Mouse (Mus musculus): Measurements from ENCODE around the gene Gm28827. TPM values are rescaled to one million over a fixed set of nuclear protein-coding genes. Genes with fewer than 3 reads are reported as not detected.
"Not testable (repeated sequence)": the region's sequence is repeated elsewhere in the genome, so short reads cannot be mapped to it uniquely, and the experiment has no call there.

Gene Gm28827
- polyA plus RNA-seq (2015; fragmentation: Nextera tagmentation; extraction: Ambion mirVana), result not detected in 2 replicates

GRCm38 (mm10) chrY:83030647-83031046, at the start of gene Gm28827:
TSS of gene Gm28827 (plus strand) at chrY:83030947.
- not testable (repeated sequence) for H3K27me3 ChIP-seq; H3K9me3 ChIP-seq; H3K36me3 ChIP-seq; ATAC-seq (ENCODE audit: low FRiP score, low read depth); H3K4me1 ChIP-seq; H3K4me2 ChIP-seq (replicated peaks); H3K27ac ChIP-seq; H3K9ac ChIP-seq; H3K4me3 ChIP-seq
- WGBS, result no CpG with 5 or more reads among the region's 6 CpGs

All from limb, embryonic 13.5 days (tissue).